Mouse (Mus musculus): Measurements from ENCODE around the gene Tmprss15.

- TF ChIP-seq CTCF (IDR thresholded peaks at IDR 0.05) (no peak), EP300 (IDR thresholded peaks at IDR 0.05) (no peak)
These were observed 114.5 kb downstream of the Tmprss15 start for GRCm38 (mm10) chr16:78976384-78976783.

Data from lung, postnatal 0 days (tissue).